23 mouse cellular contexts compared by ENCODE assay signal in the genomic region with DNA sequence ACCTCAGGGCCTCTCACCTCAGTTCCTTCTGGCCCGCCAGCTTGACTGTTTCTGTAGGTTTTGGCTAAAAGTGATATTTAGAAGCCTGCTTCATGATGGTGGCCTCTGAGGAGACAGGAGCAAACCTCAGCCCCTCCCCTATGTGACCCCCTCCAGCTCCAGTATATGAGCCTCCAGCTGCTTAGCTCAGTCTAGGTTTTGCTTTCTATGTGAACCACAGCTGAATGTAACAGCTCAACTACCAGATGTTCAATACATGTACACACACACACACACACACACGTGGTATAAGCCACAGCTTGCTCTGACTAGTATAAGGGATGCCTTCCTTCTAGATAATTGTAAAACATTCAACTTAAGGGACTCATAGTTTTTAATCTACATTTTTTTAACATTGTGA. TPM values are rescaled to one million over a fixed set of nuclear protein-coding genes. Genes with fewer than 3 reads are reported as not detected.
DNase-seq lines count a peak whose midpoint lies in the region; ATAC-seq and TF ChIP-seq lines count a peak whose summit lies in the region.
"Had no signal": no experiment of that assay in that cellular context is flagged by ENCODE, and none has a peak within 500 bp of the region (broad histone marks: within the 10 kb centered on the region; RNA-seq: fewer than 3 reads in every experiment).

No protein-coding gene starts in this region.

- H3K79me2 ChIP-seq in heart, adult 2 months (replicated peaks; ENCODE audit: control insufficient read depth, insufficient read depth, low read length) = no peaks in the 10 kb centered on the region

- DNase-seq in embryonic facial prominence, embryonic 14.5 days (ENCODE audit: low spot score) = peak; percentile 68
- no peak for DNase-seq in embryonic facial prominence, embryonic 10.5 days (ENCODE audit: low spot score)
- no peak for DNase-seq in heart, adult 2 months
- no peak for DNase-seq in neural tube, embryonic 10.5 days (ENCODE audit: extremely low spot score, low spot score)
- no peak for DNase-seq in Muller cell, postnatal 12 days (ENCODE audit: inconsistent ontology term)
- DNase-seq: adrenal gland, adult 8-10 months; adrenal gland, postnatal 36 days; cerebellum, adult 18-20 months; cerebellum, adult 9-10 months; heart, adult 18-20 months had no signal

- H3K4me1 ChIP-seq in embryonic facial prominence, embryonic 14.5 days (ENCODE audit: control insufficient read depth, insufficient read depth, low read length) = peaks cover 11% of the 10 kb centered on the region
- peaks cover 49% of the 10 kb centered on the region for H3K4me1 ChIP-seq in embryonic facial prominence, embryonic 10.5 days
- peaks cover 32% of the 10 kb centered on the region for H3K4me1 ChIP-seq in heart, embryonic 16.5 days (ENCODE audit: control insufficient read depth, insufficient read depth, low read length)
- H3K4me1 ChIP-seq in heart, adult 2 months (ENCODE audit: control insufficient read depth, insufficient read depth, low read length) = no peaks in the 10 kb centered on the region; the same call in none of the 2 replicates
- peaks cover 39% of the 10 kb centered on the region for H3K4me1 ChIP-seq in neural tube, embryonic 15.5 days
- peaks cover 2% of the 10 kb centered on the region; the same call in 1 of the 2 replicates for H3K4me1 ChIP-seq in cortical plate, adult 2 months (ENCODE audit: control insufficient read depth, insufficient read depth, low read length)

- intact Hi-C loops in heart, adult 2 months (cut with DNase I) = no loop called here

- H3K27ac ChIP-seq in embryonic facial prominence, embryonic 14.5 days (replicated peaks; ENCODE audit: low read depth, low read length) = no peak overlapping the region
- no peak overlapping the region for H3K27ac ChIP-seq in embryonic facial prominence, embryonic 10.5 days (replicated peaks)
- peak overlapping the region; percentile 26; the same call in 1 of the 2 replicates for H3K27ac ChIP-seq in heart, embryonic 16.5 days (ENCODE audit: low read length)
- no peak overlapping the region for H3K27ac ChIP-seq in heart, adult 2 months
- H3K27ac ChIP-seq in neural tube, embryonic 15.5 days (replicated peaks) = 0 out of 2 replicates have a peak overlapping the region, but pooled peaks have one; percentile 18
- H3K27ac ChIP-seq in cortical plate, adult 2 months (ENCODE audit: insufficient read depth, low read length) = 0 out of 2 replicates have a peak overlapping the region, but pooled peaks have one; percentile 10
- H3K27ac ChIP-seq: embryonic facial prominence, embryonic 15.5 days; gastrocnemius, adult 2 months; hindbrain, embryonic 12.5 days; hindbrain, embryonic 15.5 days had no signal

- WGBS in embryonic facial prominence, embryonic 14.5 days = 50% methylated on average over 2 of the region's 2 CpGs
- 67% methylated on average over 2 of the region's 2 CpGs for WGBS in embryonic facial prominence, embryonic 10.5 days
- 61% methylated on average over 2 of the region's 2 CpGs for WGBS in heart, embryonic 16.5 days
- 81% methylated on average over 2 of the region's 2 CpGs for WGBS in heart, adult 2 months
- WGBS in neural tube, embryonic 15.5 days = 61% methylated on average over 2 of the region's 2 CpGs

- no peaks in the 10 kb centered on the region for H3K36me3 ChIP-seq in embryonic facial prominence, embryonic 14.5 days (ENCODE audit: control insufficient read depth, insufficient read depth, low read length)
- peaks cover 9% of the 10 kb centered on the region; the same call in 1 of the 2 replicates for H3K36me3 ChIP-seq in embryonic facial prominence, embryonic 10.5 days (replicated peaks)
- H3K36me3 ChIP-seq in heart, embryonic 16.5 days (ENCODE audit: control insufficient read depth, insufficient read depth) = no peaks in the 10 kb centered on the region
- H3K36me3 ChIP-seq in heart, adult 2 months (ENCODE audit: control insufficient read depth, insufficient read depth, low read length) = no peaks in the 10 kb centered on the region
- no peaks in the 10 kb centered on the region for H3K36me3 ChIP-seq in neural tube, embryonic 15.5 days
- H3K36me3 ChIP-seq: embryonic facial prominence, embryonic 15.5 days; hindbrain, embryonic 12.5 days; hindbrain, embryonic 15.5 days had no signal

- no peak overlapping the region for H3K4me2 ChIP-seq in embryonic facial prominence, embryonic 14.5 days (ENCODE audit: low read depth, low read length)
- H3K4me2 ChIP-seq in heart, embryonic 16.5 days (ENCODE audit: low read depth, low read length) = no peak overlapping the region
- H3K4me2 ChIP-seq in neural tube, embryonic 15.5 days = no peak overlapping the region
- H3K4me2 ChIP-seq: embryonic facial prominence, embryonic 15.5 days; hindbrain, embryonic 12.5 days; hindbrain, embryonic 15.5 days had no signal

- TF ChIP-seq POLR2A in heart, adult 2 months (IDR thresholded peaks at IDR 0.05; ENCODE audit: insufficient read depth, low read depth, low read length) = no peak
- no peak for TF ChIP-seq POLR2A in cortical plate, adult 2 months (IDR thresholded peaks at IDR 0.05; ENCODE audit: extremely low read depth, insufficient read depth, low read length)

- no peak for ATAC-seq in embryonic facial prominence, embryonic 14.5 days (ENCODE audit: low read depth)
- no peak for ATAC-seq in heart, embryonic 16.5 days (replicated peaks; ENCODE audit: extremely low read depth, insufficient read depth, low FRiP score)
- ATAC-seq in neural tube, embryonic 15.5 days (ENCODE audit: low FRiP score) = no peak
- ATAC-seq: activated CD4-positive, CD25-positive, alpha-beta regulatory T cell, adult 4 months; forebrain, embryonic 14.5 days; forebrain, postnatal 0 days; intestine, postnatal 0 days had no signal

- H3K9ac ChIP-seq in embryonic facial prominence, embryonic 14.5 days (ENCODE audit: low read depth, low read length) = no peak overlapping the region
- H3K9ac ChIP-seq in heart, embryonic 16.5 days (ENCODE audit: low read length) = no peak overlapping the region
- no peak overlapping the region for H3K9ac ChIP-seq in heart, adult 2 months (ENCODE audit: low read depth, low read length)
- H3K9ac ChIP-seq in neural tube, embryonic 15.5 days (replicated peaks) = no peak overlapping the region
- H3K9ac ChIP-seq: embryonic facial prominence, embryonic 15.5 days; forebrain, postnatal 0 days; hindbrain, embryonic 12.5 days; hindbrain, embryonic 15.5 days had no signal

- no peaks in the 10 kb centered on the region for H3K27me3 ChIP-seq in embryonic facial prominence, embryonic 14.5 days (replicated peaks; ENCODE audit: control insufficient read depth, insufficient read depth, low read length)
- peaks cover 53% of the 10 kb centered on the region for H3K27me3 ChIP-seq in embryonic facial prominence, embryonic 10.5 days (replicated peaks; ENCODE audit: low read depth, poor library complexity, severe bottlenecking)
- H3K27me3 ChIP-seq in heart, embryonic 16.5 days (ENCODE audit: control insufficient read depth, insufficient read depth, low read length) = peaks cover 4% of the 10 kb centered on the region; the same call in 1 of the 2 replicates
- no peaks in the 10 kb centered on the region for H3K27me3 ChIP-seq in heart, adult 2 months (ENCODE audit: control insufficient read depth, insufficient read depth, low read length)
- H3K27me3 ChIP-seq in neural tube, embryonic 15.5 days (replicated peaks) = no peaks in the 10 kb centered on the region; the same call in 1 of the 2 replicates

- TF ChIP-seq CTCF in heart, adult 2 months (IDR thresholded peaks at IDR 0.05) = no peak
- no peak for TF ChIP-seq CTCF in cortical plate, adult 2 months (IDR thresholded peaks at IDR 0.05; ENCODE audit: extremely low read depth, insufficient read depth, low read length)

- H3K9me3 ChIP-seq in embryonic facial prominence, embryonic 14.5 days (ENCODE audit: control insufficient read depth, low read length) = no peaks in the 10 kb centered on the region
- H3K9me3 ChIP-seq in embryonic facial prominence, embryonic 10.5 days = no peaks in the 10 kb centered on the region
- H3K9me3 ChIP-seq in heart, embryonic 16.5 days (replicated peaks; ENCODE audit: control insufficient read depth, low read length) = no peaks in the 10 kb centered on the region
- H3K9me3 ChIP-seq in neural tube, embryonic 15.5 days (replicated peaks) = no peaks in the 10 kb centered on the region
- H3K9me3 ChIP-seq: embryonic facial prominence, embryonic 15.5 days; hindbrain, embryonic 12.5 days; hindbrain, embryonic 15.5 days had no signal

- H3K4me3 ChIP-seq in embryonic facial prominence, embryonic 14.5 days (ENCODE audit: low read depth, low read length) = no peak overlapping the region
- no peak overlapping the region for H3K4me3 ChIP-seq in embryonic facial prominence, embryonic 10.5 days
- no peak overlapping the region for H3K4me3 ChIP-seq in heart, embryonic 16.5 days (ENCODE audit: low read length)
- no peak overlapping the region for H3K4me3 ChIP-seq in heart, adult 2 months
- H3K4me3 ChIP-seq in neural tube, embryonic 15.5 days (replicated peaks) = no peak overlapping the region
- no peak overlapping the region for H3K4me3 ChIP-seq in cortical plate, adult 2 months (ENCODE audit: insufficient read depth, low read length)
- H3K4me3 ChIP-seq: embryonic facial prominence, embryonic 15.5 days; gastrocnemius, adult 2 months; hindbrain, embryonic 12.5 days; hindbrain, embryonic 15.5 days had no signal

- no peak for TF ChIP-seq EP300 in heart, adult 2 months (IDR thresholded peaks at IDR 0.05; ENCODE audit: insufficient read depth, low read depth, low read length)

RNA-seq across cellular contexts. Expression of a gene that starts 2.9 kb away (rescaled TPM):
- polyA plus RNA-seq in embryonic facial prominence, embryonic 14.5 days (2014; fragmentation: Nextera tagmentation; extraction: Ambion mirVana) = 27.3 and 30.1 TPM in 2 replicates
- polyA plus RNA-seq in embryonic facial prominence, embryonic 10.5 days (2016; fragmentation: Nextera tagmentation; extraction: Ambion mirVana) = 26.3 and 26.6 TPM in 2 replicates
- 36.9 and 39.8 TPM in 2 replicates for polyA plus RNA-seq in heart, embryonic 16.5 days (2015; fragmentation: Nextera tagmentation; extraction: Ambion mirVana)
- 10 to 100 TPM; 28.7 to 33.5 TPM for total RNA-seq in heart, adult 2 months (2021)
- 32.7 and 41.8 TPM in 2 replicates for polyA plus RNA-seq in heart, adult 2 months (2012; rRNA removed)
- 26.2 and 26.9 TPM in 2 replicates for polyA plus RNA-seq in neural tube, embryonic 15.5 days (2015; fragmentation: Nextera tagmentation; extraction: Ambion mirVana)
- 17.2 and 17.9 TPM in 2 replicates for polyA plus RNA-seq in cortical plate, adult 2 months (2012; rRNA removed)

RNA-seq across cellular contexts. Expression of a gene that starts 5.5 kb away (rescaled TPM):
- polyA plus RNA-seq in embryonic facial prominence, embryonic 14.5 days (2014; fragmentation: Nextera tagmentation; extraction: Ambion mirVana) = 15.8 and 18.0 TPM in 2 replicates
- polyA plus RNA-seq in embryonic facial prominence, embryonic 10.5 days (2016; fragmentation: Nextera tagmentation; extraction: Ambion mirVana) = 12.5 and 13.1 TPM in 2 replicates
- 0.54 and 0.82 TPM in 2 replicates for polyA plus RNA-seq in heart, embryonic 16.5 days (2015; fragmentation: Nextera tagmentation; extraction: Ambion mirVana)
- total RNA-seq in heart, adult 2 months (2021) = under 1 TPM; 0.30 to 0.44 TPM
- polyA plus RNA-seq in heart, adult 2 months (2012; rRNA removed) = 0.57 and 0.67 TPM in 2 replicates
- polyA plus RNA-seq in neural tube, embryonic 15.5 days (2015; fragmentation: Nextera tagmentation; extraction: Ambion mirVana) = 16.0 and 16.9 TPM in 2 replicates
- 42.5 and 51.6 TPM in 2 replicates for polyA plus RNA-seq in cortical plate, adult 2 months (2012; rRNA removed)
- total RNA-seq: hematopoietic stem cell, adult 5-6 weeks; MEL had no signal

Comparison
In these comparisons a context has a peak if more than half of its experiments do, and no peak if none do; other contexts are left out.
1. H3K27ac ChIP-seq: peak in heart, embryonic 16.5 days (single experiment), neural tube, embryonic 15.5 days (single experiment) and cortical plate, adult 2 months (single experiment); none in embryonic facial prominence, embryonic 14.5 days (single experiment), embryonic facial prominence, embryonic 10.5 days (single experiment) and heart, adult 2 months (single experiment).